Mouse (Mus musculus) lung, postnatal 25 days (tissue): ENCODE measurements around the gene Notum.

Source experiments
- DNase-seq: peaks from one replicate; pipeline ENCODE4 v3.0.0; 2022; ENCODE audit warnings: low spot score

Gene Notum

GRCm38 (mm10) chr11:120617519-120618112 is 43.4 kb downstream of the Notum start, which contains the start of gene Pcyt2:
TSS of gene Pcyt2 (minus strand) at chr11:120617936.
- DNase-seq = peak; percentile 93

GRCm38 (mm10) chr11:120616617-120617294 is 44.2 kb downstream of the Notum start:
- DNase-seq = no peak

- no peak for DNase-seq
Observed at GRCm38 (mm10) chr11:120615606-120616203, 45.3 kb downstream of the Notum start.

- no peak for DNase-seq
Observed at GRCm38 (mm10) chr11:120615167-120615566, 45.8 kb downstream of the Notum start.

GRCm38 (mm10) chr11:120613976-120614375 is 47.0 kb downstream of the Notum start:
- no peak for DNase-seq

- no peak for DNase-seq
Observed at GRCm38 (mm10) chr11:120613481-120613972, 47.4 kb downstream of the Notum start.

GRCm38 (mm10) chr11:120612763-120613162 is 48.2 kb downstream of the Notum start:
- DNase-seq = peak; percentile 68

- DNase-seq = no peak
Observed at GRCm38 (mm10) chr11:120610477-120611046, 50.4 kb downstream of the Notum start.

GRCm38 (mm10) chr11:120609250-120609649 is 51.7 kb downstream of the Notum start:
- no peak for DNase-seq

GRCm38 (mm10) chr11:120608241-120609034 is 52.5 kb downstream of the Notum start, which contains the start of gene Npb:
TSS of gene Npb (plus strand) at chr11:120608477.
- DNase-seq = no peak

- DNase-seq = no peak
Observed at GRCm38 (mm10) chr11:120606764-120607163, 54.2 kb downstream of the Notum start.

- no peak for DNase-seq
Observed at GRCm38 (mm10) chr11:120605667-120606066, 55.3 kb downstream of the Notum start.
